Mouse (Mus musculus): Measurements from ENCODE around the gene Kpna3. TPM values are rescaled to one million over a fixed set of nuclear protein-coding genes. Genes with fewer than 3 reads are reported as not detected.
"Not testable (repeated sequence)": the region's sequence is repeated elsewhere in the genome, so short reads cannot be mapped to it uniquely, and the experiment has no call there.

Kpna3 gene
- polyA plus RNA-seq, 1 experiment from 2014 or later: 88.0 TPM

DNA sequence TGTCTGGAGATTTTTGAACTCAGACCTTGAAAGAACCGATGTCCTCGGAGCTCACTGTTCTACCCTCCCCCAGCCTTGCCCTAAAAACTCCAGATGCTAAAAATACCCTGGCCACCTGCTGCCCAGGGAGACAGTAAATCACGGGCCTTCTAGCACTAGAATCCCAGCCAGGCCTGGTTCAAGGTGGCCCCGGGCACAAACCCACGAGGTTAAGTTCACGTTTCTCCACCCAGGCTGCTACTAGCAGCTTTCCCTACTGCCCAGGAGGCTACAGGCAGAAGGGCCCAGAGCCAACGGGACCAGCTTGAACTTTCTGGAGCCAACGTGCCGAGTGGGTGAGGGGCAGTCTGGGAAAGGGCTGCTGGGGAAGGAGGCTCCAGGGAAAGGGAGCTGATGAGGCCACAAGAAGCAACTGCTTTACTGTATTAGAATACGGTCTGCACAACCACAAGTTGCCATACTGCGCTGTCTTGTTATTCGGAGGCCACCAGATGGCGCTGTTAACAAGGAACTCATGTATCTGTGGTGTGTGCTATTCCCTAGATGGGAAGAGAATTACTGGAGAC, 108.6 kb downstream of the Kpna3 start:
- peak overlapping the region; percentile 33 for H3K9ac ChIP-seq (replicated peaks; ENCODE audit: low read depth, low read length)
- H3K27me3 ChIP-seq (replicated peaks; ENCODE audit: control insufficient read depth, insufficient read depth, low read length): no peaks in the 10 kb centered on the region
- H3K9me3 ChIP-seq (ENCODE audit: control insufficient read depth, low read length): no peaks in the 10 kb centered on the region
- peak overlapping the region; percentile 43 for H3K4me2 ChIP-seq (ENCODE audit: low read length)
- H3K4me1 ChIP-seq (replicated peaks; ENCODE audit: control insufficient read depth, insufficient read depth, low read length): peaks cover 27% of the 10 kb centered on the region
- ATAC-seq: peak; percentile 85
- no peak overlapping the region for H3K4me3 ChIP-seq (replicated peaks; ENCODE audit: low read length)
- H3K27ac ChIP-seq (ENCODE audit: low read length): peak overlapping the region; percentile 84
- WGBS: 5% methylated on average over 13 of the region's 13 CpGs
- no peaks in the 10 kb centered on the region for H3K36me3 ChIP-seq (ENCODE audit: control insufficient read depth, insufficient read depth)

DNA sequence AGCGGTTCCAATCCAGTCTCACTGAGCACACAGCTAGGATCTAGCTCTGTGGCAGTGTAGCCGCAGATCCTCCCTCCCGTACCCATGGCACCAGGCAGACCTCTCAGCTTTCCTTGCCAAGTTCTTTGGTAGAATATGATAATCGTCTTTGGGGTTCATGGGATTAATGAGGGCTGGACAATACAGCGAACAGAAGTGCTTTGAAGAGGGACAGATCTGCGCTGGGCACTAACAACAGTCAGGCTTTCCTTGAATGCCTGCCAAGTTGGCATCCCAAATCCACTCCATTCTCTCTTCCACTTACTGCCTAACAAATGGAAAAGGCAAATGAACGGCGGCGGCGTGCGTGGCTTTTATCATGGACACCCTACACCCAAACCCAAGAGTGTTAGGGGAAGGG, 109.1 kb downstream of the Kpna3 start:
- Histone ChIP-seq H3K4me2 (ENCODE audit: low read length) (peak overlapping the region; percentile 43), H3K36me3 (ENCODE audit: control insufficient read depth, insufficient read depth) (no peaks in the 10 kb centered on the region), H3K9me3 (ENCODE audit: control insufficient read depth, low read length) (no peaks in the 10 kb centered on the region), H3K27me3 (replicated peaks; ENCODE audit: control insufficient read depth, insufficient read depth, low read length) (no peaks in the 10 kb centered on the region), H3K4me3 (replicated peaks; ENCODE audit: low read length) (no peak overlapping the region), H3K4me1 (replicated peaks; ENCODE audit: control insufficient read depth, insufficient read depth, low read length) (peaks cover 27% of the 10 kb centered on the region), H3K27ac (ENCODE audit: low read length) (peak overlapping the region; percentile 84), H3K9ac (replicated peaks; ENCODE audit: low read depth, low read length) (peak overlapping the region; percentile 33; the same call in 1 of the 2 replicates)
- 17% methylated on average over 11 of the region's 11 CpGs for WGBS
- ATAC-seq: peak; percentile 70

DNA sequence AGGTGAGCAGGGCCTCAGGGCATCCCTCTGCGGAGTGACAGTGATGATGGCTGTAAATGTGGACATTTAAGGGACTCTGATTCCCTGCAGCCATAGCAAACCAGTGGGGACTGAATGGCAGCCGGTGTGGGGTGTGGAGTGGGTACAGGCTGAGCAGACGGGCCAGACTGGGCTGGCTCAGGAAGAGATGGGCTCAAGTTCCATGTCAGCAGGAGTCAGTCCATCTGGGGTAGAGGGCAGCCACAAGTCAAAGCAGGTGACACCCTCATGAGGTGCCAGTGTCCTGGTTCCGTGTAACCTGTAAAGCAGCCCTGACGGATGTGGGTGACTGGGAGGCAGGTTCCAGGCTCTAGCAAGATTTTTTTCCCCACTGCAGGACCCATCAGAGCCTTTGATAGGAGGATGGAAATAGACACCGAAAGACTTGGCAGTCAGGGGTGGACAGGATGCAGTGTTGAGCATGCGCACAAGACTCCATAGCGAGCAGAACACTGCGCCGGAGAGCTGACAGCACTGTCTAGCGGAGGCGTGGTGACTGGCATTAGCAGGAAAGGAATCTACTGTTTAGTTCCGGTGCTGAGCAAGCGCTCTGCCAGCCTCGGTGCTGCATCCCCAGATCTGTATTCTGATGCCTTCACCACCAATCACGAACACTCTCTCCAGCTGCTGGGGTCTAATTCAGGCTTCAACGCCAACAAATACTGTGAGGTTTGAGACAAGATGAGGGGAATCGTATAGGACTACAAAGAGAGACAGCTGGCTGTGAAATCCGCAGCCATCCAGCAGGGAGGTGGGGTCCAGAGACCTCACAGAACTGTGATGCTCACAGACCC, 111.8 kb downstream of the Kpna3 start:
- Histone ChIP-seq H3K9me3 (ENCODE audit: control insufficient read depth, low read length) (no peaks in the 10 kb centered on the region; the same call in 1 of the 2 replicates), H3K36me3 (ENCODE audit: control insufficient read depth, insufficient read depth) (no peaks in the 10 kb centered on the region), H3K4me3 (replicated peaks; ENCODE audit: low read length) (peak overlapping the region; percentile 34), H3K4me1 (replicated peaks; ENCODE audit: control insufficient read depth, insufficient read depth, low read length) (peaks cover 27% of the 10 kb centered on the region), H3K4me2 (ENCODE audit: low read length) (peak overlapping the region; percentile 52), H3K27ac (ENCODE audit: low read length) (peak overlapping the region; percentile 75), H3K9ac (replicated peaks; ENCODE audit: low read depth, low read length) (peak overlapping the region; percentile 56), H3K27me3 (replicated peaks; ENCODE audit: control insufficient read depth, insufficient read depth, low read length) (no peaks in the 10 kb centered on the region)
- peak; percentile 82 for ATAC-seq
- 25% methylated on average over 19 of the region's 19 CpGs for WGBS

DNA sequence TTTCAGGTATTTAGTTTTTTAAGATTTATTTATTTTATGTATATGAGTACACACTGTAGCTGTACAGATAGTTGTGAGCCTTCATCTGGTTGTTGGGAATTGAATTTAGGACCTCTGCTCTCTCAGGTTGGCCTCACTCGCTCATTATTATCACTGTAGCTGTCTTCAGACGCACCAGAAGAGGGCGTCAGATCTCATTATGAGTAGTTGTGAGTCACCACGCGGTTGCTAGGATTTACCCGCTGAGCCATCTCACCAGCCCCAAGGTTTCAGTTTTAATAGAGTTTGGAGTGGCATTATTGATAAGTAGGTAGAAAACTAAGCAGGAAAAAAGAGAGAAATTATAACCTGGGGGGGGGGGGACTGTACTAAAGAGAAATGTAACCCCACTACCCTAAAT, 112.7 kb downstream of the Kpna3 start:
- H3K4me3 ChIP-seq (replicated peaks; ENCODE audit: low read length); H3K4me2 ChIP-seq (ENCODE audit: low read length); H3K36me3 ChIP-seq (ENCODE audit: control insufficient read depth, insufficient read depth); H3K27ac ChIP-seq (ENCODE audit: low read length); H3K27me3 ChIP-seq (replicated peaks; ENCODE audit: control insufficient read depth, insufficient read depth, low read length); H3K9ac ChIP-seq (replicated peaks; ENCODE audit: low read depth, low read length); H3K9me3 ChIP-seq (ENCODE audit: control insufficient read depth, low read length); ATAC-seq: not testable (repeated sequence)
- H3K4me1 ChIP-seq (replicated peaks; ENCODE audit: control insufficient read depth, insufficient read depth, low read length): peaks cover 27% of the 10 kb centered on the region
- 17% methylated on average over 6 of the region's 6 CpGs for WGBS

DNA sequence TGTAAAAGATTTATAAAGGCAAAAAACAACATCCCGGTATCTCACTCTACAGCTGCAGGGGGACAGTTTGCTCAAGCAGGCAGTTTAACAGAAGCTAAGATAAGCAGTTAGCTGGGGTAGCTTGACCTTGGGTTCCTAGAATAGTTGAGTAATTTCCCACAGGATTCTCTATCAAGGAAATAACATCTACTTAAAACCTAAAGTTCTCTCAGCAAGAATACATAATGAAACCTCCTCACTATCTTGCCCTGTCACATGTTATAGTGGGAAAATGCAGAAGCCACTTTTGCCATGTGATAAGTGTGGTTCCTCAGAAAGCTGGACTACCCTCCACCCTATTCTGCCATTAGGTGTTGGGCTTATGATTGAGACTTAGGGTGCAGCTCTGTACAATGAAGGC, 116.9 kb downstream of the Kpna3 start:
- no peak overlapping the region for H3K9ac ChIP-seq (replicated peaks; ENCODE audit: low read depth, low read length)
- no peaks in the 10 kb centered on the region; the same call in 1 of the 2 replicates for H3K9me3 ChIP-seq (ENCODE audit: control insufficient read depth, low read length)
- 100% methylated on average over 1 of the region's 1 CpGs for WGBS
- no peak overlapping the region for H3K4me2 ChIP-seq (ENCODE audit: low read length)
- ATAC-seq: no peak
- no peaks in the 10 kb centered on the region for H3K27me3 ChIP-seq (replicated peaks; ENCODE audit: control insufficient read depth, insufficient read depth, low read length)
- peaks cover 5% of the 10 kb centered on the region for H3K4me1 ChIP-seq (replicated peaks; ENCODE audit: control insufficient read depth, insufficient read depth, low read length)
- no peak overlapping the region for H3K4me3 ChIP-seq (replicated peaks; ENCODE audit: low read length)
- no peak overlapping the region for H3K27ac ChIP-seq (ENCODE audit: low read length)
- no peaks in the 10 kb centered on the region for H3K36me3 ChIP-seq (ENCODE audit: control insufficient read depth, insufficient read depth)

DNA sequence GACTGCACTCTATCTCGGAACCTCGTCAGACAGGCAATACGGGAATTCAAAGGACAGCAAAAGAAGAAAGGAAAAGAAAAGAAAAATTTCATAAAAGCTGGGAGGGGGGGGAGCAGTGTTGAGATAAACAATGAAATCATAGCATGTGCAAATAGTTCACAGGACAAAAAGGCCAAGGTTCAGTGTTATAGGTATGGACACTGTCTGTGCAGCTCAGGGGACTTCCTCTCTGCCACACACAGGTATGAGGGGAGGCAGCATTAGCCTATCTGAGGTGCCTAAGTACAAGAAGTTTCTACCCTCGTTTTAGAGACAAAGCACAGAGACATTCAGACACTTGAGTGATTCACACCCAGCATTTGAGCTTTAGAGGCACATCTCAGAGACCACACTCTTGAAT, 118.5 kb downstream of the Kpna3 start:
- ATAC-seq: no peak
- Histone ChIP-seq H3K9ac (replicated peaks; ENCODE audit: low read depth, low read length) (no peak overlapping the region), H3K27me3 (replicated peaks; ENCODE audit: control insufficient read depth, insufficient read depth, low read length) (no peaks in the 10 kb centered on the region), H3K4me2 (ENCODE audit: low read length) (no peak overlapping the region), H3K4me1 (replicated peaks; ENCODE audit: control insufficient read depth, insufficient read depth, low read length) (no peaks in the 10 kb centered on the region), H3K9me3 (ENCODE audit: control insufficient read depth, low read length) (no peaks in the 10 kb centered on the region; the same call in 1 of the 2 replicates), H3K4me3 (replicated peaks; ENCODE audit: low read length) (no peak overlapping the region), H3K36me3 (ENCODE audit: control insufficient read depth, insufficient read depth) (no peaks in the 10 kb centered on the region), H3K27ac (ENCODE audit: low read length) (no peak overlapping the region)
- 90% methylated on average over 4 of the region's 4 CpGs for WGBS

DNA sequence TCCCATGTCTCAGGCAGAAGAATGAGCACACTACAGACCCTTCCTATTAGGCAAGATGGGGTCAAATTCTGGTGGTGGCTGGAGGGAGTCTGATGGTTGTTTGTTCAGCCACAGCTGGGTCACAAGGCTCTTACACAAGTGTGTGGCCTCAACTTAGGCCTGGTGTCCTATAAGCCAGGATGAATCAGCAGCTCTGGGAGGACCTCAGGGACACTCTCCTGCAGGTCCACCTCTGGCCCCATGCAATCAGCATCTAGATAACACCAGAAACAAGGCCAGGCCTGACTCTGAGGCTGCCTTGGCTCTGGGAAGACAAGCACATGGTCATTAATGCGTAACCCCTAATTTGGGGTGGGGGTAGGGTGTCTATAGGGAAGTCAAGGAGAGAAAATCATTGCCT, 118.9 kb downstream of the Kpna3 start:
- H3K9me3 ChIP-seq (ENCODE audit: control insufficient read depth, low read length): no peaks in the 10 kb centered on the region; the same call in 1 of the 2 replicates
- no peak overlapping the region for H3K4me3 ChIP-seq (replicated peaks; ENCODE audit: low read length)
- ATAC-seq: no peak
- H3K27ac ChIP-seq (ENCODE audit: low read length): no peak overlapping the region
- no peak overlapping the region for H3K9ac ChIP-seq (replicated peaks; ENCODE audit: low read depth, low read length)
- H3K36me3 ChIP-seq (ENCODE audit: control insufficient read depth, insufficient read depth): no peaks in the 10 kb centered on the region
- no peaks in the 10 kb centered on the region for H3K4me1 ChIP-seq (replicated peaks; ENCODE audit: control insufficient read depth, insufficient read depth, low read length)
- H3K4me2 ChIP-seq (ENCODE audit: low read length): no peak overlapping the region
- H3K27me3 ChIP-seq (replicated peaks; ENCODE audit: control insufficient read depth, insufficient read depth, low read length): no peaks in the 10 kb centered on the region
- WGBS: 90% methylated on average over 1 of the region's 1 CpGs

DNA sequence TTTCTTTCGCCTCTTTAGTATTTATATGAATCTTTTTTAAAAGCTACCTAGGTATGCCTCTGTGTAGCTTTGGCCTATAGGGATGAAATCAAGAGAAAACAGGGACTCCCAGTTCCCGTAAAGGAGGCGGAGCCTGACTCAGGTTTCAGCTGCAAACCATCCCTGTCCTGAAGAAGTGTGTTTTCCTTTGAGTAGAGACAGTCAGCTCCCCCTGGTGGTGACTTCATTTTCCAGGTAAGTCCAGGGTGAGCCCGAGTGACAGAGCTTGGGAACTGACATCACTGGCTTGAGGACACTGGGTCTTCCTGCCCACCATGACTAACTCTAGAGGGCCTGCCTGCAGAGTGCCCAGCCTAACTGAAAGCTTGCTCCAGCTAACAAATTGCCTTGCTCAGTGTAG, 122.8 kb downstream of the Kpna3 start:
- Histone ChIP-seq H3K4me2 (ENCODE audit: low read length) (no peak overlapping the region), H3K36me3 (ENCODE audit: control insufficient read depth, insufficient read depth) (no peaks in the 10 kb centered on the region), H3K9me3 (ENCODE audit: control insufficient read depth, low read length) (no peaks in the 10 kb centered on the region), H3K4me3 (replicated peaks; ENCODE audit: low read length) (no peak overlapping the region), H3K27ac (ENCODE audit: low read length) (no peak overlapping the region), H3K27me3 (replicated peaks; ENCODE audit: control insufficient read depth, insufficient read depth, low read length) (no peaks in the 10 kb centered on the region), H3K9ac (replicated peaks; ENCODE audit: low read depth, low read length) (no peak overlapping the region), H3K4me1 (replicated peaks; ENCODE audit: control insufficient read depth, insufficient read depth, low read length) (no peaks in the 10 kb centered on the region)
- 36% methylated on average over 4 of the region's 4 CpGs for WGBS
- ATAC-seq: no peak
